Mouse (Mus musculus) hindbrain, embryonic 13.5 days (tissue): ENCODE data around the gene Gm15107. TPM values are rescaled to one million over a fixed set of nuclear protein-coding genes. Genes with fewer than 3 reads are reported as not detected.
"Not testable (repeated sequence)": the region's sequence is repeated elsewhere in the genome, so short reads cannot be mapped to it uniquely, and the experiment has no call there.

Source experiments
- ATAC-seq: fragments of 200-750 bp; cut with Nextera tagmentation; 2 replicates; pipeline ENCODE4 v1.8.0; 2017; ENCODE audit warnings: moderate TSS enrichment; ENCODE audit not compliant: low FRiP score
- H3K27ac ChIP-seq: fragments of 300-500 bp; sonication (generic); 2 replicates; pipeline ENCODE4 v1.5.1; 2015; ENCODE audit warnings: inconsistent platforms, mild to moderate bottlenecking, moderate library complexity
- H3K27me3 ChIP-seq: fragments of 300-500 bp; sonication (generic); 2 replicates; pipeline ENCODE4 v1.6.1; 2015; ENCODE audit warnings: mild to moderate bottlenecking, inconsistent platforms
- H3K36me3 ChIP-seq: fragments of 300-500 bp; sonication (generic); 2 replicates; pipeline ENCODE4 v1.6.1; 2015; ENCODE audit warnings: mild to moderate bottlenecking, inconsistent platforms
- H3K4me1 ChIP-seq: fragments of 300-500 bp; sonication (generic); replicated peaks from 2 replicates; pipeline ENCODE4 v1.6.1; 2015; ENCODE audit warnings: inconsistent platforms
- H3K4me2 ChIP-seq: fragments of 300-500 bp; sonication (generic); 2 replicates; pipeline ENCODE4 v1.6.1; 2015; ENCODE audit warnings: inconsistent platforms, mild to moderate bottlenecking, moderate library complexity
- H3K4me3 ChIP-seq: fragments of 300-500 bp; sonication (generic); 2 replicates; pipeline ENCODE4 v1.5.1; 2015; ENCODE audit warnings: mild to moderate bottlenecking, inconsistent platforms
- H3K9ac ChIP-seq: fragments of 300-500 bp; sonication (generic); 2 replicates; pipeline ENCODE4 v1.6.1; 2015; ENCODE audit warnings: mild to moderate bottlenecking, inconsistent platforms
- H3K9me3 ChIP-seq: fragments of 300-500 bp; sonication (generic); 2 replicates; pipeline ENCODE4 v1.6.1; 2016; ENCODE audit warnings: inconsistent platforms
- whole genome bisulfite sequencing: fragments of 180-500 bp; shearing (Covaris S2); methylation state at CpG from one replicate; pipeline ENCODE4 v1.1.7; 2015; 5-methylcytosine and 5-hydroxymethylcytosine counted together
- polyA plus RNA-seq: library from polyadenylated mRNA; unstranded; fragments of >200 nt; fragmentation: Nextera tagmentation; extraction: Ambion mirVana; gene quantifications from 2 replicates; pipeline ENCODE4 v1.2.1, GENCODE M21; 2015

The Gm15107 gene
- polyA plus RNA-seq, result not detected in 2 replicates

DNA sequence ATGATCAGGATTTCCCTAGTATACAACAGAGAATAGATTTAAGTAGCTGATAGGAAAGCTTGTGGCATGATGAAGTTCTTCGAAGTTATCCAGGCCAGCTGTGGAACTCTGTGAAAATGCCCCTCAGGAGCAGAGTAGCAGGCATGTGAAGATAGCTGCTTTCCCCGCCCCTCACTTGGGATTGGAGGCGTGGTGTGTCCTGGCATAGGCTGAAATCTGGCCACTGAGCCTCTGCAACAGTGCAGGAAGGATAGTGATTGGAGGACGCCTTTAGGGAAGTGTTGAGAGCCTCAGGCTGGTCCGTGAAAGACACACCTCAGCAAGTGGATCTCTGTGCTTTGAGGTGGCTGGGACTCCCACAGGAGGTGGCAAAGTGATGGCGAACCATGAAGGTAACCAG, at the start of gene Gm15107:
TSS of gene Gm15107 (plus strand) at position 301 of the 400 bp plus-strand sequence.
- WGBS, result 100% methylated on average over 2 of the region's 6 CpGs

More for the DNA sequence above, at the start of gene Gm15107:
- not testable (repeated sequence) for H3K27ac ChIP-seq, H3K9me3 ChIP-seq, H3K27me3 ChIP-seq, H3K36me3 ChIP-seq, H3K4me2 ChIP-seq, H3K9ac ChIP-seq, H3K4me3 ChIP-seq, ATAC-seq, H3K4me1 ChIP-seq

Other genes with a start within 250 kb of the Gm15107 start
- not detected in 2 replicates for gene Gm15080, start 187.7 kb upstream of the Gm15107 start, polyA plus RNA-seq